Mouse (Mus musculus) kidney, postnatal 0 days (tissue): ENCODE measurements around the gene 4933430I17Rik. TPM values are rescaled to one million over a fixed set of nuclear protein-coding genes. Genes with fewer than 3 reads are reported as not detected.

Source experiments
- ATAC-seq: fragments of 200-750 bp; cut with Nextera tagmentation; replicated peaks from 2 replicates; pipeline ENCODE4 v1.8.0; 2017; ENCODE audit warnings: low read depth, moderate number of reproducible peaks, moderate TSS enrichment, moderate library complexity; ENCODE audit not compliant: low FRiP score
- DNase-seq: peaks from one replicate; pipeline ENCODE4 v3.0.0-alpha.2; 2016; ENCODE audit warnings: low spot score
- H3K27ac ChIP-seq: fragments of 300-500 bp; sonication (generic); 2 replicates; pipeline ENCODE4 v1.5.1; 2014; ENCODE audit warnings: mild to moderate bottlenecking
- H3K27me3 ChIP-seq: fragments of 300-500 bp; sonication (generic); 2 replicates; pipeline ENCODE4 v1.6.1; 2014; ENCODE audit warnings: low read length, mixed read lengths; ENCODE audit not compliant: insufficient read depth
- H3K36me3 ChIP-seq: fragments of 300-500 bp; sonication (generic); 2 replicates; pipeline ENCODE4 v1.6.1; 2014; ENCODE audit warnings: low read length, mixed read lengths; ENCODE audit not compliant: insufficient read depth
- H3K4me1 ChIP-seq: fragments of 300-500 bp; sonication (generic); replicated peaks from 2 replicates; pipeline ENCODE4 v1.6.1; 2014; ENCODE audit warnings: antibody characterized with exemption, low read length, mixed read lengths; ENCODE audit not compliant: insufficient read depth
- H3K4me2 ChIP-seq: fragments of 300-500 bp; sonication (generic); 2 replicates; pipeline ENCODE4 v1.6.1; 2014; ENCODE audit warnings: mild to moderate bottlenecking, low read length, moderate library complexity, mixed read lengths
- H3K4me3 ChIP-seq: fragments of 300-500 bp; sonication (generic); replicated peaks from 2 replicates; pipeline ENCODE4 v1.5.1; 2014; ENCODE audit warnings: low read depth, low read length
- H3K9ac ChIP-seq: fragments of 300-500 bp; sonication (generic); 2 replicates; pipeline ENCODE4 v1.6.1; 2014; ENCODE audit warnings: low read depth, low read length
- H3K9me3 ChIP-seq: fragments of 300-500 bp; sonication (generic); replicated peaks from 2 replicates; pipeline ENCODE4 v1.6.1; 2016; ENCODE audit warnings: low read length, inconsistent platforms, mixed read lengths
- CTCF ChIP-seq: IDR thresholded peaks from 2 replicates; pipeline ENCODE4 v1.5.1; 2016; ENCODE audit warnings: antibody characterized with exemption, low read depth, mild to moderate bottlenecking, moderate library complexity
- WGBS: fragments of 180-500 bp; shearing (Covaris S2); extraction: QIAGEN DNeasy Blood & Tissue Kit; methylation state at CpG from one replicate; pipeline ENCODE4 v1.1.7; 2014; 5-methylcytosine and 5-hydroxymethylcytosine counted together
- polyA plus RNA-seq: library from polyadenylated mRNA; unstranded; fragments of >200 nt; fragmentation: Nextera tagmentation; extraction: Ambion mirVana; gene quantifications from 2 replicates; pipeline ENCODE4 v1.2.1, GENCODE M21; 2015

The 4933430I17Rik gene
- polyA plus RNA-seq, 1 experiment from 2014 or later: 0.45 TPM

GRCm38 (mm10) chr4:62525489-62525811 is 281 bp downstream of the 4933430I17Rik start:
- Histone ChIP-seq H3K36me3 (no peaks in the 10 kb centered on the region), H3K4me3 (peak overlapping the region; percentile 85), H3K4me1 (peaks cover 6% of the 10 kb centered on the region), H3K9me3 (no peaks in the 10 kb centered on the region), H3K9ac (no peak overlapping the region; the same call in 1 of the 2 replicates), H3K4me2 (peak overlapping the region; percentile 87), H3K27me3 (no peaks in the 10 kb centered on the region), H3K27ac (no peak overlapping the region)
- TF ChIP-seq CTCF: no peak
- DNase-seq (no peak), ATAC-seq (no peak)
- WGBS: 1% methylated on average over 10 of the region's 10 CpGs

- no peaks in the 10 kb centered on the region for H3K9me3 ChIP-seq
- no peaks in the 10 kb centered on the region for H3K36me3 ChIP-seq
- TF ChIP-seq CTCF: no peak
- peaks cover 6% of the 10 kb centered on the region for H3K4me1 ChIP-seq
- no peak for DNase-seq
- H3K9ac ChIP-seq: no peak overlapping the region
- no peaks in the 10 kb centered on the region for H3K27me3 ChIP-seq
- H3K4me2 ChIP-seq: no peak overlapping the region
- WGBS: 66% methylated on average over 2 of the region's 2 CpGs
- no peak overlapping the region for H3K4me3 ChIP-seq
- ATAC-seq: no peak
- H3K27ac ChIP-seq: no peak overlapping the region
Measured at GRCm38 (mm10) chr4:62526256-62526655, 1.1 kb downstream of the 4933430I17Rik start.

GRCm38 (mm10) chr4:62527655-62528054 is 2.5 kb downstream of the 4933430I17Rik start:
- Histone ChIP-seq H3K27ac (no peak overlapping the region), H3K4me3 (no peak overlapping the region), H3K9ac (no peak overlapping the region), H3K36me3 (no peaks in the 10 kb centered on the region), H3K27me3 (no peaks in the 10 kb centered on the region), H3K4me1 (peaks cover 6% of the 10 kb centered on the region), H3K4me2 (no peak overlapping the region), H3K9me3 (no peaks in the 10 kb centered on the region)
- TF ChIP-seq CTCF: no peak
- ATAC-seq (no peak), DNase-seq (no peak)
- 86% methylated on average over 4 of the region's 4 CpGs for WGBS

GRCm38 (mm10) chr4:62533729-62534128 is 8.6 kb downstream of the 4933430I17Rik start:
- DNase-seq (no peak), ATAC-seq (no peak)
- WGBS: 80% methylated on average over 6 of the region's 6 CpGs

GRCm38 (mm10) chr4:62541802-62542201 is 16.6 kb downstream of the 4933430I17Rik start:
- H3K27ac ChIP-seq: no peak overlapping the region
- no peak overlapping the region for H3K4me2 ChIP-seq
- no peak for ATAC-seq
- H3K27me3 ChIP-seq: no peaks in the 10 kb centered on the region
- H3K9me3 ChIP-seq: no peaks in the 10 kb centered on the region
- DNase-seq: no peak
- H3K4me1 ChIP-seq: no peaks in the 10 kb centered on the region
- no peak for TF ChIP-seq CTCF
- 64% methylated on average over 3 of the region's 3 CpGs for WGBS
- H3K9ac ChIP-seq: no peak overlapping the region
- H3K36me3 ChIP-seq: no peaks in the 10 kb centered on the region
- no peak overlapping the region for H3K4me3 ChIP-seq

More at GRCm38 (mm10) chr4:62533729-62534128, 8.6 kb downstream of the 4933430I17Rik start:
- H3K9ac ChIP-seq: no peak overlapping the region
- no peaks in the 10 kb centered on the region for H3K27me3 ChIP-seq
- H3K4me2 ChIP-seq: no peak overlapping the region
- no peaks in the 10 kb centered on the region for H3K4me1 ChIP-seq
- no peaks in the 10 kb centered on the region for H3K36me3 ChIP-seq
- no peak overlapping the region for H3K27ac ChIP-seq
- H3K9me3 ChIP-seq: no peaks in the 10 kb centered on the region
- no peak overlapping the region for H3K4me3 ChIP-seq
- no peak for TF ChIP-seq CTCF

DNA sequence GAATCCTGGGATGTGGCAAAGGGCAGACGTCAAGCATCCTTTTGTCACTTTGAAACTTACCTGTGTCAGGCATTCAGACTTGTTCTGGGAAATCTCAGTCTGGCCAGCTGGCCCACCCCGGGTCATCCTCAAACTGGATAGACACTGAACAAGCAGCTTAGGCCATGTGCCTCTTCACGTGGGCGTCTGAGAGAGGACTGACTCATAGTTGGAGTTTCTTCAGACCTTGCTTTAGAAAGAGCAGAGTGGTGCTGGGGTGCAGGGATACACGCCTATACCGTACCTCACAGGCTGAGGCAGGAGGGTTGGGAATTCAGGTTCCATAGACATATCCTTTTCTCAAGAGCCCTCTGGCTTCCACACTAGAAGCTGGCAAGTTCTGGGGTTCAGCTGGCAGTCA is 18.6 kb downstream of the 4933430I17Rik start:
- ATAC-seq (no peak), DNase-seq (no peak)
- H3K9me3 ChIP-seq: no peaks in the 10 kb centered on the region
- WGBS: 84% methylated on average over 6 of the region's 6 CpGs
- TF ChIP-seq CTCF: no peak
- no peak overlapping the region for H3K4me3 ChIP-seq
- no peak overlapping the region for H3K27ac ChIP-seq
- no peaks in the 10 kb centered on the region for H3K36me3 ChIP-seq
- H3K4me2 ChIP-seq: no peak overlapping the region
- no peak overlapping the region for H3K9ac ChIP-seq
- H3K4me1 ChIP-seq: no peaks in the 10 kb centered on the region
- no peaks in the 10 kb centered on the region for H3K27me3 ChIP-seq

- Histone ChIP-seq H3K27me3 (no peaks in the 10 kb centered on the region), H3K27ac (no peak overlapping the region), H3K9me3 (no peaks in the 10 kb centered on the region), H3K4me2 (no peak overlapping the region), H3K9ac (no peak overlapping the region), H3K4me3 (no peak overlapping the region), H3K4me1 (no peaks in the 10 kb centered on the region), H3K36me3 (no peaks in the 10 kb centered on the region)
- DNase-seq (no peak), ATAC-seq (no peak)
- TF ChIP-seq CTCF: no peak
Measured at GRCm38 (mm10) chr4:62544801-62545200, 19.6 kb downstream of the 4933430I17Rik start.
